Comparison of ENCODE assay signal across 22 mouse cellular contexts in the genomic region with DNA sequence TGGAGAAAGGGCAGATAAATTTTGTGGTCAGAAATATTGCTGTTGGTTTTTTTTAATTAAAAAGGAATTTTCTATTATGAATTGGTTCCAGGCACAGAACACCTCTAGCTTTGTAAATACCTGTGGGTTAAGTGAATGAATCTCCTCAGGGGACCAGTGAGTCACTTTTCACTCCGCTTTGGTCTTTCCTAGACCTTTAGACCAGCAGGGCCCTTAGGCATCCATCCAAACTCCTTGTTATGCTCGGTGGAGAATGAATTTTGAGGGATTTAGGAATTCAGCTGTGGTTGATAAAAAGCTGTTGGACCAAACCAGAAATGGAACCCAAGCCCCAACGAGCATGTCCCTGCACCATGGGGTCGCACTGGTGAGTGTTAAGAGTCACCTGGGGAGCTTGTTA. TPM values are rescaled to one million over a fixed set of nuclear protein-coding genes. Genes with fewer than 3 reads are reported as not detected.
DNase-seq lines count a peak whose midpoint lies in the region; ATAC-seq and TF ChIP-seq lines count a peak whose summit lies in the region.
"Had no signal": no experiment of that assay in that cellular context is flagged by ENCODE, and none has a peak within 500 bp of the region (broad histone marks: within the 10 kb centered on the region; RNA-seq: fewer than 3 reads in every experiment).

No protein-coding gene starts in this region.

- no peak overlapping the region for H3K4me2 ChIP-seq in limb, embryonic 14.5 days (replicated peaks; ENCODE audit: low read depth, low read length, severe bottlenecking)

- 35% methylated on average over 4 of the region's 4 CpGs for WGBS in kidney, adult 2 months
- WGBS in limb, embryonic 14.5 days, result 35% methylated on average over 4 of the region's 4 CpGs

- no peak for ATAC-seq in limb, embryonic 14.5 days (ENCODE audit: low FRiP score, low read depth)
- ATAC-seq: activated CD4-positive, CD25-positive, alpha-beta regulatory T cell, adult 4 months; forebrain, embryonic 14.5 days; forebrain, postnatal 0 days; hindbrain, embryonic 16.5 days had no signal

- no peak for TF ChIP-seq POLR2A in kidney, adult 2 months (IDR thresholded peaks at IDR 0.05; ENCODE audit: low read depth, low read length)
- TF ChIP-seq POLR2A in limb, embryonic 14.5 days (IDR thresholded peaks at IDR 0.05; ENCODE audit: borderline replicate concordance, extremely low read depth, insufficient read depth, insufficient read length), result no peak

- H3K27me3 ChIP-seq in kidney, adult 2 months (replicated peaks; ENCODE audit: control insufficient read depth, insufficient read depth, low read length), result no peaks in the 10 kb centered on the region
- H3K27me3 ChIP-seq in limb, embryonic 14.5 days (ENCODE audit: control insufficient read depth, insufficient read depth, low read length), result no peaks in the 10 kb centered on the region
- H3K27me3 ChIP-seq: embryonic facial prominence, embryonic 12.5 days; heart, embryonic 12.5 days; heart, embryonic 15.5 days had no signal

- TF ChIP-seq CTCF in kidney, adult 2 months (conservative IDR thresholded peaks at IDR 0.05; ENCODE audit: insufficient read depth, insufficient read length, low read depth, low read length), result no peak

- H3K36me3 ChIP-seq in kidney, adult 2 months (ENCODE audit: control insufficient read depth, insufficient read depth, low read length), result no peaks in the 10 kb centered on the region
- no peaks in the 10 kb centered on the region for H3K36me3 ChIP-seq in limb, embryonic 14.5 days (ENCODE audit: control insufficient read depth, insufficient read depth, low read length)
- H3K36me3 ChIP-seq: embryonic facial prominence, embryonic 12.5 days; embryonic facial prominence, embryonic 15.5 days; heart, embryonic 12.5 days; heart, embryonic 15.5 days; hindbrain, embryonic 10.5 days; hindbrain, embryonic 13.5 days had no signal

- peak; percentile 36 for DNase-seq in kidney, adult 2 months
- no peak for DNase-seq in kidney, adult 8-10 months
- peak; percentile 63 for DNase-seq in 3134 (ENCODE audit: extremely low read depth, insufficient read length, low spot score)
- DNase-seq in Muller cell, postnatal 12 days (ENCODE audit: inconsistent ontology term), result peak; percentile 79
- peak; percentile 23 for DNase-seq in limb, embryonic 14.5 days (ENCODE audit: low spot score)
- no peak for DNase-seq in ovary, postnatal 10 days (ENCODE audit: low spot score)
- DNase-seq in spleen, postnatal 14 days (ENCODE audit: low spot score in 2 of 2), result no peak
- DNase-seq: adrenal gland, adult 8-10 months; cerebellum, adult 9-11 months; gastrocnemius, postnatal 25 days had no signal

- H3K4me1 ChIP-seq in kidney, adult 2 months (ENCODE audit: control insufficient read depth, insufficient read depth, low read length), result peaks cover 15% of the 10 kb centered on the region
- peaks cover 16% of the 10 kb centered on the region for H3K4me1 ChIP-seq in limb, embryonic 14.5 days (ENCODE audit: control insufficient read depth, insufficient read depth, low read length)

- no peak overlapping the region for H3K9ac ChIP-seq in limb, embryonic 14.5 days (ENCODE audit: low read depth, low read length, severe bottlenecking)
- H3K9ac ChIP-seq: embryonic facial prominence, embryonic 12.5 days; embryonic facial prominence, embryonic 15.5 days; forebrain, postnatal 0 days; heart, embryonic 12.5 days; heart, embryonic 15.5 days; hindbrain, embryonic 13.5 days had no signal

- H3K9me3 ChIP-seq in limb, embryonic 14.5 days (ENCODE audit: control insufficient read depth, low read length), result no peaks in the 10 kb centered on the region
- H3K9me3 ChIP-seq: embryonic facial prominence, embryonic 12.5 days; embryonic facial prominence, embryonic 15.5 days; heart, embryonic 12.5 days; heart, embryonic 15.5 days; hindbrain, embryonic 10.5 days; hindbrain, embryonic 13.5 days had no signal

- H3K27ac ChIP-seq in kidney, adult 2 months (ENCODE audit: insufficient read depth, low read depth, low read length), result no peak overlapping the region
- no peak overlapping the region for H3K27ac ChIP-seq in limb, embryonic 14.5 days (replicated peaks; ENCODE audit: low read depth, low read length)
- H3K27ac ChIP-seq: embryonic facial prominence, embryonic 12.5 days; embryonic facial prominence, embryonic 15.5 days; gastrocnemius, adult 2 months; heart, embryonic 15.5 days; hindbrain, embryonic 10.5 days; hindbrain, embryonic 13.5 days had no signal

- H3K4me3 ChIP-seq in kidney, adult 2 months (ENCODE audit: insufficient read depth, low read depth, low read length), result no peak overlapping the region
- H3K4me3 ChIP-seq in limb, embryonic 14.5 days (replicated peaks; ENCODE audit: low read length), result no peak overlapping the region
- H3K4me3 ChIP-seq: hindbrain, embryonic 13.5 days had no signal

RNA-seq across cellular contexts. Expression of gene Car14, which starts 3.1 kb away (rescaled TPM):
- polyA plus RNA-seq in kidney, adult 2 months (2012; rRNA removed), result 206 TPM in 2 replicates
- polyA plus RNA-seq in limb, embryonic 14.5 days (2012; rRNA removed), result 11.3 and 14.9 TPM in 2 replicates
- 11.5 and 16.4 TPM in 2 replicates for polyA plus RNA-seq in limb, embryonic 14.5 days (2014; fragmentation: Nextera tagmentation; extraction: Ambion mirVana)
- polyA plus RNA-seq: activated CD4-positive, CD25-positive, alpha-beta regulatory T cell, adult 4 months; C2C12 had no signal

RNA-seq across cellular contexts. Expression of gene Aph1a, which starts 13.8 kb away (rescaled TPM):
- 177 and 182 TPM in 2 replicates for polyA plus RNA-seq in kidney, adult 2 months (2012; rRNA removed)
- 116 and 150 TPM in 2 replicates for polyA plus RNA-seq in limb, embryonic 14.5 days (2012; rRNA removed)
- 35.8 and 36.1 TPM in 2 replicates for polyA plus RNA-seq in limb, embryonic 14.5 days (2014; fragmentation: Nextera tagmentation; extraction: Ambion mirVana)

RNA-seq across cellular contexts. Expression of gene BC028528, which starts 15.8 kb away (rescaled TPM):
- 5.7 and 8.1 TPM in 2 replicates for polyA plus RNA-seq in kidney, adult 2 months (2012; rRNA removed)
- polyA plus RNA-seq in limb, embryonic 14.5 days (2012; rRNA removed), result 16.6 and 20.6 TPM in 2 replicates
- 16.6 and 21.1 TPM in 2 replicates for polyA plus RNA-seq in limb, embryonic 14.5 days (2014; fragmentation: Nextera tagmentation; extraction: Ambion mirVana)

RNA-seq across cellular contexts. Expression of gene Anp32e, which starts 21.4 kb away (rescaled TPM):
- 13.0 and 18.5 TPM in 2 replicates for polyA plus RNA-seq in kidney, adult 2 months (2012; rRNA removed)
- 97.0 and 137 TPM in 2 replicates for polyA plus RNA-seq in limb, embryonic 14.5 days (2012; rRNA removed)
- 55.0 and 66.2 TPM in 2 replicates for polyA plus RNA-seq in limb, embryonic 14.5 days (2014; fragmentation: Nextera tagmentation; extraction: Ambion mirVana)

RNA-seq across cellular contexts. Expression of gene Ciart, which starts 25.6 kb away (rescaled TPM):
- 5.1 and 6.0 TPM in 2 replicates for polyA plus RNA-seq in kidney, adult 2 months (2012; rRNA removed)
- polyA plus RNA-seq in limb, embryonic 14.5 days (2012; rRNA removed), result 8.4 and 10.9 TPM in 2 replicates
- 4.4 and 5.4 TPM in 2 replicates for polyA plus RNA-seq in limb, embryonic 14.5 days (2014; fragmentation: Nextera tagmentation; extraction: Ambion mirVana)

Comparison
In these comparisons a context has a peak if more than half of its experiments do, and no peak if none do; other contexts are left out.
1. DNase-seq: peak in kidney, adult 2 months (single experiment), 3134 (single experiment), Muller cell, postnatal 12 days (single experiment) and limb, embryonic 14.5 days (single experiment); none in kidney, adult 8-10 months (0 of 2), ovary, postnatal 10 days (single experiment) and spleen, postnatal 14 days (0 of 2).
2. RNA of gene Car14, which starts 3.1 kb away (polyA plus RNA-seq): 206 TPM in kidney, adult 2 months; 11.3 to 16.4 TPM in limb, embryonic 14.5 days; every median in the first group is over 10 times any median in the second.